Mouse (Mus musculus): ENCODE measurements at regions not wholly inside any gene's neighbourhood (a gene's known extent, or its start where the extent isn't known, plus 50 kb on each side); places are given as distances from the start of the nearest gene placed in this dataset.

DNA sequence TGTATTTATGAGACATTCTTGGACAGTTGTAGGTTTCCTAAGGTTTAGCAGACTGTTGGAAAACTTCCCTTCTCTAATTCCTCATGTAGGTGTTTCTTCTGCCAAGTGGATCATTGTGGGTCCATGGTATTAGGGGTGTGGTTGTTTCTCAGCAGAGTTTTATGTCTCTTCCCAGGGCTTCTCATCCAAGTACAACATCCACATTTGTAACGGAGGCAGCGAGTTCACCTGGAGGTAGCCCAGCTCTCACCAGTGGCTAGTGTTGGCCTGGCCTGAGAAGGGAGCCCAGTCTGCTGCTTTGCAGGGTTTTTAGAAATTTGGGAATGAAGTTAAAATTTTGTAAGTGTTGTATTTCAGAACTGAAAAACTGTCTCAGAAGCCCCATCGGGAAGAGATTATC, 122.4 kb downstream of the Wnt5a start:
- no peak for DNase-seq (ENCODE audit: low spot score in 2 of 2)

DNA sequence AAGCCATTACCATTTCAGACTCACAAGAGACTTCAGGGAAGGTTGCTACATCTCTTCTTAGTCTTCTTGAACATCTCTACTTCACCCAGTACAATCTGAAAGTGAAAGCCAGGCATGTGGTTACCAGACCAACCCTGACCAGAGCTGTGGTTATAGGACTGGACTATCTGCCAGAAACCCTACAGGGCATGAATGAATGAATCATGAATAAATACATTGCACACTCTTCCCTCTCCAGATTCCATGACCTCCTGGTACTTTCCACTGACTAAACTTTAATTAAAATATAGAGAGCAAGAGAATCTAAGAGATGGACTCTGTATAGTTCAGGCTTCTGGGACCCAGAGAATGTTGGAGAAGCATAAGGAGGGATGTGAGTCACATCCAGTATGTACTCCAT, 130.6 kb downstream of the Wnt5a start:
- DNase-seq (ENCODE audit: low spot score in 2 of 2): no peak

GRCm38 (mm10) chr14:28639056-28639455, 134.5 kb downstream of the Wnt5a start:
- no peak for DNase-seq (ENCODE audit: low spot score in 2 of 2)

DNA sequence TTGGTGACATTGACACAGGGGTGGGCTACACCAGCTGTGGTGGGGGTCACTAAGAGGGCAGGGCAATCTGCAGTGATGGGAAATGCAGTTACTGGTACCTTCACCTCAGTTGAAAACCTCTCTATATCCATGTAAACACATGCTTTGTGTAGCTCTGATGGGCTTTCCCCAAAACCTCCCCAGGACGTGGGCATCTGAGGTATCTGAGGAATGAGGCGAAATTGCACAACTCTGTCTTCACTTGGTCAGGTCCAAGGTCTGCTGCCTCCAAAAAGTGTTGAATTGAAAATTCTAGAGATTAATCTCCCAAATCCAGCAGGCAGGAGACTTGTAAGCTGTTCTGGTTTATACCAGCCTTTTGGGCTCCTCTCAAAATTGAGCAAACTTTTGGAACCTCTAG, 141.3 kb downstream of the Wnt5a start:
- no peak for DNase-seq (ENCODE audit: low spot score in 2 of 2)

DNA sequence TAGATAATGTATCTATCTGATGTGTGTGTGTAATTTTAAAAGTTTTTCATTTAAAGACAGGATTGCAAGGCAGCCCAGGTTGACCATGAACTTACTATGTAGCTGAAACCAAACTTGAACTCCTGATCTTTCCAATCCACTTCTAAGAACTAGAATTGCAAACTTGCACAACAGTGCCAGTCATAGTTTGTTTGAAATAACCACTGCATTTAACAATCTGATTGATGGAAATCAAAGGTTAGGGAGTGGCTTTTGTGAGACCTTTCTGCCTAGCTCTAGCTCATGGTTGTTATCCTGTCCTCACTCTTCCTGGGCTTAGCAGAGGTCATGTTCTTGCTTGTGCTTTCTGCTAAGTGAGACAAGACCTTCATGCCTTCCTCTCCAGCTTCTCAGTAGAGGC, 144.9 kb downstream of the Wnt5a start:
- no peak for DNase-seq (ENCODE audit: low spot score in 2 of 2)

- no peak for DNase-seq (ENCODE audit: low spot score in 2 of 2)
These were observed 148.7 kb downstream of the Wnt5a start for GRCm38 (mm10) chr14:28653059-28653930.

DNA sequence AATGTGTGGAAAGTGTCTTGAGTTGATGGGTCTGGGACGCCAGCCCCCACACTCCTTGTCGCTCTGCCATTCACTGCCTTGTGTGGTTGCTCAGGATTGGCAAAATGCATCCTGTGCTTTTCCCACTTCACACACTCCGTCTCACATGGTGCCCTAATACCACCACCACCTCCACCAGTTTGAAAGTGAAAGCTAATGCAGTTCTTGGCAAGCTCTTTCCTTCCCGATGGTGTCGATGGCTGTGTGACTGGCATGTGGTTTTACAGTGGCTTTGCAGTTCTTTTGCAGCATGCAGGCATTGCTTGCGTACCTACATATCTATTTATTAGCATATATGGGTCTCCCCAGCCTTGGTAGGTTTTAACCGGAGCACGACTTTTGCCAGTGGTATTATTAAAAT, 152.7 kb downstream of the Wnt5a start:
- no peak for DNase-seq (ENCODE audit: low spot score in 2 of 2)

DNA sequence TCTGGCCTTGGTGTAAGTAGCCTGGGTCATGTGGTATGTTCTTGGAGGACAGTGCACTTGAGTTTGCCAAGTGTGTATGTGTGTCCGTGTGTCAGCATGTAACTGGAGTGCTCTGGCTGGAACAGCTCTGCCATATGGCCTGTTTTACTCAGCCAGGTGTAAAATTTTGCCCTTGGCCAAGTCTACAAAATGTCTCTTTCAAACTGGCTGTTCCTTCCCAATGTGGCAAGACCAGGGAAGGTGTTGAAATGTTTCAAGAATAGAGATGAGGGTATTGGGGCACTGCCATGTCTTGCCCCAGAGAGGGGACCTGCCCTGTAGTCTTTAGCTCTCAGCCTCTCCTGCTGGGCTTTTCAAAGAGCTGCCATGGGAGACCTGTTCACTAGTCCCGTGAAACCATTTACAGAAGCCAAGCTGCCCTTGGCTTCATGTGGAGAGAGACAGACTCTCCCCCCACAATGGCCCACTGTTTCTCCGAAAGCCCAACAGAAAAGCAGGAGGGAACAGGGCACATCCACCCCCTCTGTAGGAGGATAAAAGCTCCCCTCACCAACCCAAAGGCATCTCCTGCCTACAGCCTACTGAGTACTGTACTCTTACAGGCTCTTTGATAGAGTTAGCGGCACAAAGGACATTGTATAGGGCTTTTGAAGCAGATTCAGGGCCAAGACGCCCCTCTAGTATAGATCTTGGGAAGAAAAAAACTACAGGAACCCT, 156.5 kb downstream of the Wnt5a start:
- DNase-seq (ENCODE audit: low spot score in 2 of 2): no peak

GRCm38 (mm10) chr14:28663316-28663715, 158.8 kb downstream of the Wnt5a start:
- DNase-seq (ENCODE audit: low spot score in 2 of 2): no peak

DNA sequence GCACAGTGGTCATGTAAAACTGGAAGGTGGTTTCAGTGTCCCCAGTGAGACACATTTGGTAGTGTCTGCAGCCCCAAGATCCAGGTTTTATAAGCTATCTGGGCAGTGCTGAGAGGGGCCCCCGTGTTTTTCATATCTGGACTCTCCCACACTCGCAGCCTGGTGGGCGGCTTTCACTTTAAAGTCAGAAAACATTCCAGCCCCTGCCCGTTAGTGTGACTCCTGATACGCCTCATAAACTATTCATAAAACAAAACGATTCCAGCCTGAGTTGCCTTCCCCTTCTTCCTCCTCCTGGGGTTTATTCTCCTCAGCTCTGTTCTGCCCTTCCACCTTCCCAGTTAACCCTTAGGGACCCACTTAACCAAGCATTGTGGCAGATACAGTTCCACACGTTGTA, 159.6 kb downstream of the Wnt5a start:
- DNase-seq (ENCODE audit: low spot score in 2 of 2): no peak

DNA sequence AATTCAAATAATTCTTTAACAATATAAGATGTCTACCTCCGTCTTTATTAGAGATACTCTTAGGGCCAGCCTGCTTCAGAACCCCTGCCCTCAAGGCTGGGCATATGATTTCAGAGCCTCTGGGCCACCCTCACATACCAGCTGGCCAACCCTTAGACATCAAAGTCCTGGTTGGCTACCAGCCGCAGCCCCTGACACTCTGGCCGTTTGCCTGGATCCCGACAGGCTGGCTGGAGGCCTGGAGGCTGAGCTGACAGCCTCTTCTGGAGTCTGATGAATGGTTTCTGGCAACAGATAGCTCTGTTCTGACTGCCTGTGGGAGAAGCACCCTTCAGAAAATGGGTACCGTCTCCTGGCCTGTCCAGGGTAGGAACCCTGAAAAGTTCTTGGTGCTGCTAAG, 170.9 kb downstream of the Wnt5a start:
- DNase-seq (ENCODE audit: low spot score in 2 of 2): peak; percentile 3 to 15

GRCm38 (mm10) chr14:28699780-28700179, 195.2 kb downstream of the Wnt5a start:
- DNase-seq (ENCODE audit: low spot score in 2 of 2): no peak

- no peak for DNase-seq (ENCODE audit: low spot score in 2 of 2)
These were observed 200.2 kb downstream of the Wnt5a start for GRCm38 (mm10) chr14:28704729-28705128.

DNA sequence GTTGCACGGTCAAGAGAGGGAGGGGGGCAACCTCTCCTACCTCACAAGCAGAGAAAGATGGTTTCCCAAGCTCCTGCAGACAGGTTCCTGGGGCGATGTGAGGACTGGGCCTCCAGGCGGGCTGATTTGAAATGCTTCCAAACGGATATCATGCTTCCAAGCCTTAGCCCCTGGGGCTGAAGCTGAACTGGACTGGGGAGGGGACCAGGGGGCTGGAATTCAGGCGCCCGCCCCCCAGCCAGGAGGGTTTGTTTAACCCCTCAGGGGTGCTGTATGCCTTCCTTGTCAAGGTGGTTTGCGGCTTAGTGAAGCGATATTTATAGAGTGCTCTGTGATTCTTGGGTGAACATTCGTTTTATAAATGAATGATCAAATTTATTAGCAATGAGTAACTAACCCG, 210.0 kb downstream of the Wnt5a start:
- no peak for DNase-seq (ENCODE audit: low spot score in 2 of 2)

DNA sequence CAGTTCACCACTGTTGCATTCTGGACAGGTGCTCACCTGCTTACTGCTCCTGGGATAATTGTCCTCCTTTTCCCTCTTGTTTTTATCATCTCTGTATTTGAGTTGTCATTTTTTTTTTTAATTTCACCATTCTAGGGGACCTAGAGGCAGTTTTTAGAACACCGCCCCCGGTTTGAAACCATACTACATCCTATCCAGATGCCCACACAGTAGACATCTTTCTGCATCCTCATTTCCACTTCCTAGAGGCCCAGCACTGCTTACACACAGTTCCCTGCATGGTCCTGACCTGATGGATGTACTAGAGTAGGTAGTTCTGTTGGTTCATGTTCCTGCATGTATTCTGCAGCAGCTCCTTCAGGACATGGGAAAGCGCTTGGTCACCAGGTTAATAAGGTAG, 216.0 kb downstream of the Wnt5a start:
- no peak for DNase-seq (ENCODE audit: low spot score in 2 of 2)

GRCm38 (mm10) chr14:28725666-28726065, 221.1 kb downstream of the Wnt5a start:
- no peak for DNase-seq (ENCODE audit: low spot score in 2 of 2)

- no peak for DNase-seq (ENCODE audit: low spot score in 2 of 2)
These were observed 228.9 kb downstream of the Wnt5a start for GRCm38 (mm10) chr14:28733496-28733895.

GRCm38 (mm10) chr14:28735446-28735845, 230.9 kb downstream of the Wnt5a start:
- DNase-seq (ENCODE audit: low spot score in 2 of 2): no peak

DNA sequence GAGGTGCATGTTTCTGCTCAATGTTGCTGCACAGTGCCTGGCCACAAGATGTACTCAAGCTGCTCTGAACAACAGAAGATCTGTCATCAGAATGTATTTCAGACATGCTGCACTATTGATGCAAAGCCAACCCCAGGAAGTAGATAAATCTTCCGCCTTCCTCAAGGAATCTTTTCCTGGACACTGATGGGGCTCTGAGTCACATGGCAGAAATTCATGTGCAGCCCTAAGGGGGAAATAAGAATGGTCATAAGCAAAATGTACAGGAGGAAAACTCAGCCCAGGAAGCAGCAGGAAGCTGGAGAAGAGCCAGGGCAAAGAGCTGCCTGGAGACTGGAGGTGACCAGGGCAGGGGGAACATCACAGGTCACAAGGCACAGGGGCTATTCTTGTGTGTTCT, 235.5 kb downstream of the Wnt5a start:
- no peak for DNase-seq (ENCODE audit: low spot score in 2 of 2)

DNA sequence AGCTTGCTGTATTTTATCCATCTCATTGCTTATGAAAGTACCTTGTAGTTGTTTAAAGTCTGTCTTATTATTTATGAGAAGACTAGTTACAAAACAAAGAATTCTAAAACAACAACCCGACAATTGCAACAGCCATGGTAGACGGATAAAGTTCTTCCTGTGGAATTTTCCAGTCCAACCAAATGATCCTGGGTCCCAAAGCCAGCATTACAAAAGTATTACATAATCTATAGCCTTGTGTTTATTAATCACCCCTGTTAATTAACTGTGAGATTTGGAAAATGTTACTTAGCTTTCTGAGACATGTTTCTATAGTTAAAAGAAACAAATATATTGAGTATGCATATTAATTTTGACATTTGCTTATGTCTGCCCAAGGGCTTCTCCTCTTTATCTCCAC, 236.9 kb downstream of the Wnt5a start:
- DNase-seq (ENCODE audit: low spot score in 2 of 2): no peak

DNA sequence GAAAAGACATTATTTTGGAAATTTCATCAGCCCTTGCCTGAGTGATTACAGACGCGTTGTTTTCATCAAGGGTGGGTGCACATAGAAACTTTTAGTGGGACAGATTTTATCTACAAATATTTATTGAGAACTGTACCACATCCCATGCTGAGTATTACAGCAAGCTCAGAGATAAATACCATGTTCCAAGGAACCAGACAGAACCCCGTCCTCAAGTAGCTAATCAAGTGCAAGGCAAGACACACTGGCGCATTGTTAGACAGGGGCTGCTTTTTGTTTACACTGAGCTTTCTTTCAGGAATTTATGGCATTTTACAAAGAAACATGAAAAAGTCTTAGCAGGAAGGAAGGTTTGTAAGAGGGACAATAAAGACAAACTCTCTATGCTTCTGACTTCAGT, 239.1 kb downstream of the Wnt5a start:
- DNase-seq (ENCODE audit: low spot score in 2 of 2): no peak

- DNase-seq (ENCODE audit: low spot score in 2 of 2): no peak
These were observed 245.8 kb downstream of the Wnt5a start for GRCm38 (mm10) chr14:28750301-28750700.

DNA sequence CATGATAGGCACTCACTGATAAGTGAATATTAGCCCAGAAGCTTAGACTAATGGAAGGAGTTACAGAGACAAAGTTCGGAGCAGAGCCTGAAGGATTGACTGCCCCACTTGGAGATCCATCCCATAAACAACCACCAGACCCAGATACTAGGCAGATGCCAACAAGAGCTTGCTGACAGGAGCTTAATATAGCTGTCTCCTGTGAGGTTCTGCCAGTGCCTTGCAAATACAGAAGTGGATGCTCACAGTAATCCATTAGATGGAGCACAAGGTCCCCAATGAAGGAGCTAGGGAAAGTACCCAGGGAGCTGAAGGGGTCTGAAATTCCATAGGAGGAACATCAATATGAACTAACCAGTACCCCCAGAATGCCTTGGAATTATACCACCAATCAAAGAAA, 252.8 kb upstream of the Lrtm1 start:
- no peak for DNase-seq (ENCODE audit: low spot score in 2 of 2)
